26 mouse cellular contexts compared by ENCODE assay signal in genomic region chr6:37633948-37634347, GRCm38 (mm10).
A peak's percentile ranks its signal among the peaks of the same experiment; 100 is the strongest.
DNase-seq lines count a peak whose midpoint lies in the region; ATAC-seq lines count a peak whose summit lies in the region.
"Had no signal": no experiment of that assay in that cellular context is flagged by ENCODE, and none has a peak within 500 bp of the region (broad histone marks: within the 10 kb centered on the region; RNA-seq: fewer than 3 reads in every experiment).

No protein-coding gene starts in this region.

- H3K36me3 ChIP-seq in liver, embryonic 12.5 days: no peaks in the 10 kb centered on the region
- H3K36me3 ChIP-seq: embryonic facial prominence, embryonic 12.5 days; embryonic facial prominence, embryonic 15.5 days; heart, embryonic 12.5 days; heart, embryonic 15.5 days; hindbrain, embryonic 10.5 days; hindbrain, embryonic 13.5 days had no signal

- H3K27ac ChIP-seq in liver, embryonic 12.5 days: no peak overlapping the region
- H3K27ac ChIP-seq: embryonic facial prominence, embryonic 12.5 days; embryonic facial prominence, embryonic 15.5 days; heart, embryonic 15.5 days; hindbrain, embryonic 10.5 days; hindbrain, embryonic 13.5 days had no signal

- no peak overlapping the region for H3K4me2 ChIP-seq in liver, embryonic 12.5 days
- H3K4me2 ChIP-seq: embryonic facial prominence, embryonic 12.5 days; embryonic facial prominence, embryonic 15.5 days; heart, embryonic 12.5 days; heart, embryonic 15.5 days; hindbrain, embryonic 13.5 days had no signal

- no peak overlapping the region for H3K4me3 ChIP-seq in liver, embryonic 12.5 days
- H3K4me3 ChIP-seq: embryonic facial prominence, embryonic 12.5 days; embryonic facial prominence, embryonic 15.5 days; heart, embryonic 12.5 days; heart, embryonic 15.5 days; hindbrain, embryonic 10.5 days; hindbrain, embryonic 13.5 days had no signal

- H3K9me3 ChIP-seq in liver, embryonic 12.5 days (replicated peaks): no peaks in the 10 kb centered on the region
- H3K9me3 ChIP-seq: embryonic facial prominence, embryonic 12.5 days; embryonic facial prominence, embryonic 15.5 days; heart, embryonic 12.5 days; heart, embryonic 15.5 days; hindbrain, embryonic 10.5 days; hindbrain, embryonic 13.5 days had no signal

- peak; percentile 73 for ATAC-seq in activated CD4-positive, CD25-positive, alpha-beta regulatory T cell, adult 4 months
- ATAC-seq in neutrophil, adult 5-6 weeks (ENCODE audit: extremely low read depth, insufficient number of reproducible peaks, low FRiP score, poor library complexity, severe bottlenecking): 0 out of 2 replicates have a peak, but pooled peaks have one; percentile 30
- no peak for ATAC-seq in liver, embryonic 12.5 days
- ATAC-seq: forebrain, embryonic 14.5 days; hindbrain, embryonic 16.5 days; inflammation-experienced regulatory T-cells, adult 6 months had no signal

- H3K9ac ChIP-seq in liver, embryonic 12.5 days: no peak overlapping the region
- H3K9ac ChIP-seq: embryonic facial prominence, embryonic 12.5 days; embryonic facial prominence, embryonic 15.5 days; heart, embryonic 12.5 days; heart, embryonic 15.5 days; hindbrain, embryonic 13.5 days had no signal

- peak; percentile 39 for DNase-seq in 416B (ENCODE audit: low read depth)
- peak; percentile 42 for DNase-seq in CD4-positive, CD25-positive, alpha-beta regulatory T cell, adult 2 months (ENCODE audit: low read depth, low spot score)
- no peak for DNase-seq in thymus, postnatal 14 days
- no peak for DNase-seq in spleen, postnatal 10 days (ENCODE audit: low spot score in 2 of 2)
- DNase-seq: adrenal gland, adult 2 months; adrenal gland, postnatal 14 days; cerebellum, adult 11 months; cerebellum, adult 2 months; cerebellum, adult 9-11 months; cerebellum, postnatal 25 days; gastrocnemius, postnatal 25 days; heart, adult 18-20 months; heart, postnatal 10 days; heart, postnatal 36 days had no signal

- H3K27me3 ChIP-seq in liver, embryonic 12.5 days (replicated peaks): no peaks in the 10 kb centered on the region
- H3K27me3 ChIP-seq: embryonic facial prominence, embryonic 12.5 days; embryonic facial prominence, embryonic 15.5 days; heart, embryonic 12.5 days; heart, embryonic 15.5 days; hindbrain, embryonic 13.5 days had no signal

- WGBS in liver, embryonic 12.5 days (ENCODE audit: insufficient replicate concordance): 38% methylated on average over 1 of the region's 1 CpGs

- H3K4me1 ChIP-seq in liver, embryonic 12.5 days: no peaks in the 10 kb centered on the region
- H3K4me1 ChIP-seq: embryonic facial prominence, embryonic 12.5 days; embryonic facial prominence, embryonic 15.5 days; heart, embryonic 12.5 days; heart, embryonic 15.5 days; hindbrain, embryonic 10.5 days; hindbrain, embryonic 13.5 days had no signal

Comparison
In these comparisons a context has a peak if more than half of its experiments do, and no peak if none do; other contexts are left out.
1. DNase-seq: peak in 416B (single experiment) and CD4-positive, CD25-positive, alpha-beta regulatory T cell, adult 2 months (single experiment); none in thymus, postnatal 14 days (single experiment) and spleen, postnatal 10 days (0 of 2).